Mouse (Mus musculus) mammary gland, adult 2 months (tissue): ENCODE data around the gene Atp2b4. TPM values are rescaled to one million over a fixed set of nuclear protein-coding genes. Genes with fewer than 3 reads are reported as not detected.

ENCODE experiments used
- polyA plus RNA-seq: library from polyadenylated mRNA; depleted of rRNA; stranded (reverse); fragments of >200 nt; gene quantifications from 2 replicates; pipeline ENCODE4 v1.2.3, GENCODE M21; 2012; ENCODE audit warnings: low replicate concordance; rRNA removed

The Atp2b4 gene
- 9.1 and 14.1 TPM in 2 replicates for polyA plus RNA-seq

DNA sequence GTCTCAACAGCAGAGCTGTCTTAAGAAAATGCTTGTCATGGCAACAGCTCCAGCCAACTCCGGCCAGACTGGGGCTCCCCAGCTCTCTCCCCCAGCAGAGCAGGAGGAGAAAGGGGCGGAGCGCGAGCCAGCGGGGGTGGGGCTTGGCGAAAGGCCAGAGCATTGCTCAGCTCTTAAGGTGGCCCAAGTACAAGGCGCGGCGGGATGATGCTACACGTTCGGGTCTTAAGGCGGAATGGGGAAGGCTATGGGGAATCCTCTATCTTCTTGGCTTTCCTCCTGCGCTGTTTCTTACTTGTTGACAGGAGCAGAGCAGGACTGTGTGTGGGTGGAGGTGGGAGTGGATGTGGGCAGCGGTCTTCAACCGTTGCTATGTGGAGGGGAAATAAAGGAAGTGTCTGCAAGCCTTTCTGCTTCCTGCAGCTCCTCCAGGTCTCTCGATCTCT lies at the start of gene Atp2b4:
Atp2b4 (minus strand) TSS at position 94 of the 446 bp plus-strand sequence.

DNA sequence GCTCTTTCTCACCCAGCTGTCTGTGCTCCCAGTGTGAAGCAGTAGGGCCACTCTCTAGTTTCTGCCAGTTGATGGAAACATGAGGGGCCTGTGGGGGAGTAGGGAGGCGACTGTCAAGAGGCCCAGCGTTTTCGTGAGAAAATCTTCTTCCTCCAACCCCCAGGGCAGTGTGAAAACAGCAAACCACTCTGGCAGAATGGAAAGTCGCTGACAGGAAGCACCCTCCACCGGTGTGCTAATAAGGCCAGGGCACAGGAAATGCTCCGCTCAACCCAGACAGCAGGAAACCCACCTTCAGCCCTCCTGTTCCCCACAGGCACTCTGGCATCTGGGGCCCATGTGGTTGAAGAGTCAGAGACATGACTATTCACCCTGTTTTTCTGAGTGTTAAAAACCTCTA lies 110.9 kb downstream of the Atp2b4 start, which contains the start of gene Lax1:
Lax1 (minus strand) TSS at position 212 of the 400 bp plus-strand sequence.

GRCm38 (mm10) chr1:133661203-133661933 lies 139.5 kb downstream of the Atp2b4 start, which contains the start of gene Gm38394:
TSS of gene Gm38394 (minus strand) at chr1:133661318.

GRCm38 (mm10) chr1:133660466-133661202 lies 140.2 kb downstream of the Atp2b4 start, which contains the start of gene Zbed6:
TSS of gene Zbed6 (minus strand) at chr1:133660885.

Other genes starting within 250 kb of the Atp2b4 start
- gene Snrpe, start 190.8 kb downstream of the Atp2b4 start, polyA plus RNA-seq: 12.3 and 31.1 TPM in 2 replicates
- gene Zbed6, start 140.2 kb downstream of the Atp2b4 start, polyA plus RNA-seq: 1.2 and 7.0 TPM in 2 replicates
- gene Gm38394, start 139.7 kb downstream of the Atp2b4 start, polyA plus RNA-seq: 2.7 and 5.5 TPM in 2 replicates
- gene Lax1, start 110.9 kb downstream of the Atp2b4 start, polyA plus RNA-seq: 11.5 and 11.7 TPM in 2 replicates
- 0.57 and 2.0 TPM in 2 replicates for gene Optc, start 107.0 kb upstream of the Atp2b4 start, polyA plus RNA-seq
- 64.0 and 99.4 TPM in 2 replicates for gene Prelp, start 120.4 kb upstream of the Atp2b4 start, polyA plus RNA-seq
- 10.6 and 11.6 TPM in 2 replicates for gene Fmod, start 236.2 kb upstream of the Atp2b4 start, polyA plus RNA-seq